Mouse (Mus musculus): ENCODE measurements around the gene Anapc4. TPM values are rescaled to one million over a fixed set of nuclear protein-coding genes. Genes with fewer than 3 reads are reported as not detected.

Anapc4 gene
- polyA plus RNA-seq, 1 experiment from 2014 or later, result 115 TPM

- Histone ChIP-seq H3K27ac (no peak overlapping the region), H3K4me2 (no peak overlapping the region), H3K4me3 (no peak overlapping the region), H3K36me3 (replicated peaks) (no peaks in the 10 kb centered on the region), H3K4me1 (peaks cover 4% of the 10 kb centered on the region; the same call in 1 of the 2 replicates), H3K9me3 (no peaks in the 10 kb centered on the region), H3K27me3 (replicated peaks) (no peaks in the 10 kb centered on the region), H3K9ac (no peak overlapping the region)
- 78% methylated on average over 7 of the region's 7 CpGs for WGBS
- no peak for ATAC-seq (replicated peaks)
Observed at GRCm38 (mm10) chr5:52913711-52914110, 79.9 kb downstream of the Anapc4 start.

- H3K36me3 ChIP-seq (replicated peaks), result no peaks in the 10 kb centered on the region
- ATAC-seq (replicated peaks), result no peak
- 82% methylated on average over 6 of the region's 6 CpGs for WGBS
Observed at GRCm38 (mm10) chr5:52916186-52916585, 82.4 kb downstream of the Anapc4 start.

More at GRCm38 (mm10) chr5:52916186-52916585, 82.4 kb downstream of the Anapc4 start:
- no peak overlapping the region for H3K4me2 ChIP-seq
- no peaks in the 10 kb centered on the region for H3K27me3 ChIP-seq (replicated peaks)
- no peak overlapping the region for H3K27ac ChIP-seq
- no peak overlapping the region for H3K9ac ChIP-seq
- no peak overlapping the region for H3K4me3 ChIP-seq
- H3K9me3 ChIP-seq, result no peaks in the 10 kb centered on the region
- H3K4me1 ChIP-seq, result no peaks in the 10 kb centered on the region

Other genes starting within 250 kb of the Anapc4 start
- gene Sepsecs, start 164.3 kb upstream of the Anapc4 start, polyA plus RNA-seq (2015; fragmentation: Nextera tagmentation; extraction: Ambion mirVana), result 7.3 and 8.0 TPM in 2 replicates
- 3.3 and 3.4 TPM in 2 replicates for gene Pi4k2b, start 92.4 kb upstream of the Anapc4 start, polyA plus RNA-seq (2015; fragmentation: Nextera tagmentation; extraction: Ambion mirVana)
- 11.3 and 13.1 TPM in 2 replicates for gene Zcchc4, start 58.6 kb upstream of the Anapc4 start, polyA plus RNA-seq (2015; fragmentation: Nextera tagmentation; extraction: Ambion mirVana)
- 0.08 and 0.09 TPM in 2 replicates for gene Slc34a2, start 204.1 kb downstream of the Anapc4 start, polyA plus RNA-seq (2015; fragmentation: Nextera tagmentation; extraction: Ambion mirVana)